Mouse (Mus musculus) heart, adult 9 months (tissue): ENCODE measurements around the gene Vps51.

Experiments
- DNase-seq, 2 experiments: peaks; one replicate each; pipeline ENCODE4 v3.0.0; 2022; ENCODE audit warnings: low spot score in 2 of 2

Gene Vps51

GRCm38 (mm10) chr19:6079983-6080480 is 3.0 kb upstream of the Vps51 start, which contains the start of gene Tmem262:
Gene Tmem262 (plus strand): TSS chr19:6080033.
- DNase-seq = no peak

DNA sequence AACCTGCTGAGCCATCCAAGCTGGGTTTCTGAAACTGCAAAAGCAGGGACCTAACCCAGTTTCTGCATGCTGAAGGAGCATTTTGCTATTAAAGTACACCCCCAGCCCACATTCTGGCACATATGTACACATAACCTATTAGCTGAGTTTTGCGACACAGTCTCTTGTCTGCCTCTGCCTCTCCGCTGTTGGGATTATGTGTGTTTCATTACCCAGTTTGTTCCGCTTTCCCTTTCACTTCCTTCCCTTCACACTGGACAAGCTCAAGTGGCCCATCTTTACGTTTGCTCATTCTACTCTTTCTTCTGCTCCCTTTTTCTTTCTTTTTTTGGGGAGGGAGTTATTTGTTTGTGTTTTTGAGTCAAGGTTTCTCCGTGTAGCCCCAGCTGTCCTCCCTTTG is 3.1 kb downstream of the Vps51 start:
- no peak for DNase-seq

GRCm38 (mm10) chr19:6071261-6071660 is 5.8 kb downstream of the Vps51 start:
- no peak for DNase-seq

GRCm38 (mm10) chr19:6070571-6071250 is 6.3 kb downstream of the Vps51 start:
- no peak for DNase-seq

DNA sequence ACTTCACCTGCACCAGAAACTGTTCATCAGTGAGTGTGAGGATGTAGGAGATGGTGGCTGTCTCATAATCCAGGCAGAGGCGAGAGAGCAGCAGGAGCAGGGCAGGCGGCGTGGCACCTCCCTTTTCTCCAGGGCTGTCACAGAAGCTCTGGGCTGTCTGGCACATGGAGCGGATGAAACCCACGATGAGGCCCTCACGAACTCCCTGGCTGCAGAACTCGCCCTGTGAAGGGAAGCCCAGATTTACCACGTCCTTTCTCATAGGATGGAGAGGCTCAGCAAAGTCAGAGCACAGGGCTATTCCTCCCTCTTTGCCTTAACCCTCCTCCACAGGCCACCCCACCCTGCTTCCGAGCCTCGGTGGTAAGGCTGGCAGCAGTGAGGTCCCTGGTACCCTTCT is 7.2 kb downstream of the Vps51 start:
- DNase-seq = no peak

GRCm38 (mm10) chr19:6068951-6069350 is 8.1 kb downstream of the Vps51 start:
- no peak for DNase-seq

DNA sequence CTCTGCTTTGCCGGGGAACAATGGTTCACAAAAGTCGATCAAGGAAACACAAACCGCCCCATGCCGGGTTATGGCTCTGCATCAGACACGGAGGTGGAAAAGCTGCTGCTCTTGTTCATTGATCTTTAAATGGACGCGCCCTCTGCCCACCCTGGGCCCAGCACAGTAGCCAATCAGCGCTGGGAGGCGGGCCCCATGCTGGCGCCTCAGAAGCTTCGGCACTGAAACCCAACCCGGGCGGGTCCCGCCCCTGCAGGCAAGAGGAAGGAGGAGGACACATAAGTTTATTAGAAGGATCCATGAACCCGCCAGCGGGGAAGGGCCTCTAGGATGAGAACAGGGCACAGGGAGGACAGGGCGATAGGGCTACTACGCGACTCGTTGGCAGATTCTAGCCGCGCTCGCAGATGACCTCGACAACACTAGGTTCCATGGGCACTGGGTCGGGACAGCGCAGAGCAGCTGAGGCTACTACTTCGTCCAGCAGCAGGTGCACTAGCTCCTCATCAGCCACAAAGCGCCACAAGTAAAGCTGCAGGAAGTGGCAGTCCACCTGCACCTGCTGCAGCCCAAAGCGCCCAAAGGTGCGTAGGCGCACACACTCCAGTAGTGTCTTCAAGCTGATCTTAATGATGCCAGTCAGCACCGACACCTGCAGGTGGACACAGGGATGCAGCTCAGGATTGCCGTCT is 9.2 kb downstream of the Vps51 start, which contains the start of gene Tm7sf2:
TSS of gene Tm7sf2 (minus strand) at position 650 of the 692 bp plus-strand sequence.
- DNase-seq = peak; percentile 91 to 93

DNA sequence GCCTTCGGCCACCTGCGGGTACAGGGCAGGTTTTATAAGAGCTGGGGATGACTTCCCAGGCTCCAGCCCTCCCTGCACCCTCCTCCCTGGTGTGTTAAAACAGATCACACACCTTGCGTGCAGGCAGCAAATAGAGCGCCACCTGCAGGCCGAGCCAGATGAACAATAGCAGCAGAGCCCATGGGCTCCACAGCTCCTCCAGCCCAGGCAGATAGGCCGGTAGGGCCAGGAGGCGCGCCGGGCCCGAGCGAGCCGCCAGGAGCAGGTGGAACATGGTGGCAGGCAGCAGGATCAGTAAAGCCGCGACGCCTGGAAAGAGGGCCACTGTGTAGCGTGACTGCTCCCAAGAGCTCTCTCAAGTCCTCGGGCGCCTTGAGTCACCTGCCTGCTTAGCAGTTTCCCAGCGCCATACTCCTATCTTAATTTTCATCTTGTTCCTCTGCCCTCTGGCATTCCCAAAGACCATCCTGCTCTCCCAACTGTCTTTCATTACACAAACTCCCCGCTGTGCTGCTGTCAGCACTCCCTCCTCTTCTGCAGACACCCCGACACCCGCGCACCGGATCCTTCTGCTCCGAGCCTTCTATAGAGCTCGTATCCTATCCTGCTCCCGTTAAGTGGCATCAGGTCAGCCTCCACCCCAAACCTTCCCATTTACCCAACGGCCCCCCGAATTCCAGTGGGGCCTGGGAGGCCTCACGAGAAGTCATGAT is 9.9 kb downstream of the Vps51 start:
- peak; percentile 57 to 62 for DNase-seq

DNA sequence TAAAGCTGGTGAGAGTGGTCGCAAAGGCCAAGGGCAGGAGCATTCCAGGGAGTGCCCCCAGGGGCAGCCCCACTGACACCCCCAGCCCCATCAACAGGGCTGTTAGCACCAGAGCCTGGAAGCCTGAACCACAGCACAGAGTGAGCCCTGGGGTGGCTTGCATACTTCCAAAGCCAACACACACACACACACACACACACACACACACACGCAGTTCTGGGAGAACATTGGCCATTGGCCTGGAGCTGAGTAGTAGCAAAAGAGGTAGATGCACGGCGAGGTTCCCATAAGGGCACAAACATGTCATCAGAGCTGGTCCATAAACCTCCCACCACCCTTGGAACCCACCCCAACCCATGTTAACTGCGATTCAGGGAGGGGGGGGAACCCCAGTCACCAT is 10.5 kb downstream of the Vps51 start:
- no peak for DNase-seq

DNA sequence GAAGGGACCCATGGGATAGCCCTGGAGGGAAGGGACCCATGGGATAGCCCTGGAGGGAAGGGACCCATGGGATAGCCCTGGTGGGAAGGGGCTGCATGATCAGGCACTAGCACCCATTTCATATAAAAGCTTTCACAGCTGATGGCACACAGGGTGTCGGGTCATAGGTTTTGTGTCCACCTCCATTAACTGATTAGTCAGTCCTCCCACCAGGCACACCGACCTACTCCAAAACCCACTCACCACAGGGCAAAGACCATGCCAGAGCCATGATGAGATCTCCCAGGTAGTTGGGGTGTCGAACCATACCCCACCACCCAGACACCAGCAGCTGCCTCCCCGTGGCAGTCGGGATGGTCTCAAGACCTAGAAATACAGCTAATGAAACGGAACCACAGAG is 13.9 kb downstream of the Vps51 start:
- no peak for DNase-seq

DNA sequence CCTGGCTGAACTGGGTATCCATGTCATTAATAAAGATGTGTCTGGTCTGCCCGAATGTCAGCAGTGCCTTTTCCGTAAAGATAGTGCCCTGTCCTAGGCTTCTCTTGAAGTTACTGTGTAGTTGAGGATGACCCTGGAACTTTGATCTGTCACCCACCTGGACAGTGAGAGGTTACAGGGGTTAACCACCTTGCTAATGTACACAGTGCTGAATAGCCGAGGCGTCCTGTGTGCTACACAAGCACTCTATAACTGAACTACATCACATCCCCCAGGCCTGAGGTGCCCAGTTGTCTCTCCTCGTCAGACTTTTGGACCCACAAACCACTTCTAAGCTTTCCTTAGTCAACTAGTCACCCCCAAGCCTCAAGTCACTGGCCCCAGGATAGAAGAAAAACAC is 14.6 kb downstream of the Vps51 start:
- no peak for DNase-seq

- DNase-seq = no peak
These were observed 15.3 kb downstream of the Vps51 start for GRCm38 (mm10) chr19:6061641-6062302.

GRCm38 (mm10) chr19:6061021-6061533 is 16.0 kb downstream of the Vps51 start, which contains the start of gene Znhit2:
Gene Znhit2 (plus strand): TSS chr19:6061192.
- DNase-seq = peak; percentile 94 to 97

DNA sequence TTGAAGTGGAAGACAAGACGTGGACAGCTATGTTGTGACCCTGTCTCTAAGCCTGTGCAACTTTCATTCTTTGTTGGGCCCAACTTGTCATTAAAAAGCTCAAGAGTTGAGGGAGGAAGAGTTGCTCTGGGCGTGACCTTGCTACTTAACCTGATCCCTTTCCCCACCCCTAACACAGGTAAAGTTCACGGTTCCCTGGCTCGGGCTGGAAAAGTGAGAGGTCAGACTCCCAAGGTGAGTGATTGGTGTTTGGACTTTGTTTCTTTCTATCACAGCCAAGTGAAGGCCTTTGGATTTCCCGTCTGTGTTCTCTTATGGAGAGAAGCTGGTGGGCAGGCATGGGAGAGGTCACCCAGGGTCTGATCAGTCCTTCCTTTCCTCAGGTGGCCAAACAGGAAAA is 18.1 kb downstream of the Vps51 start:
- no peak for DNase-seq

DNA sequence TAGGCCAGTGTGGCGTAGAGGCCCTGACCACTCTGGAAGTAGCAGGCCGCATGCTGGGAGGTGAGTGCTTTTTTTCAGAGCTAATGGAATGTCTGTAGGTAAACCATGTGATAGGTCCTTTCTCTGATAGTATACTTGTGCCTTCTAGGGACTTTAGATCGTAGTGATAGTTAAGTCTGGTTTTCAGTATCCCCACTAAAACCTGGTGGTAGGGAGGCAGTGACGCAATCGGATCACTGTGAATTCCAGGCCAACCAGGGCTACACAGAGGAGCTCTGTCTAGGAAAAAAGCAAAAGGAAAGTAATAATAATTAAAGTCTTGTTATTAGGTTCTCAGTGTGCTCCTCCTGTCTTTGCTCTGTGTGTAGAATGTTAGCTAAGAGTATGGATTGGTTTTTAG is 18.5 kb downstream of the Vps51 start:
- no peak for DNase-seq

GRCm38 (mm10) chr19:6057313-6058096 is 19.5 kb downstream of the Vps51 start, which contains the start of the genes Mrpl49 and Fau:
Gene Mrpl49 (minus strand): TSS chr19:6057785.
Gene Fau (plus strand): TSS chr19:6057844.
- peak; percentile 99 for DNase-seq

GRCm38 (mm10) chr19:6056696-6057095 is 20.3 kb downstream of the Vps51 start:
- DNase-seq = no peak

- DNase-seq = no peak
These were observed 22.7 kb downstream of the Vps51 start for GRCm38 (mm10) chr19:6054296-6054695.

DNA sequence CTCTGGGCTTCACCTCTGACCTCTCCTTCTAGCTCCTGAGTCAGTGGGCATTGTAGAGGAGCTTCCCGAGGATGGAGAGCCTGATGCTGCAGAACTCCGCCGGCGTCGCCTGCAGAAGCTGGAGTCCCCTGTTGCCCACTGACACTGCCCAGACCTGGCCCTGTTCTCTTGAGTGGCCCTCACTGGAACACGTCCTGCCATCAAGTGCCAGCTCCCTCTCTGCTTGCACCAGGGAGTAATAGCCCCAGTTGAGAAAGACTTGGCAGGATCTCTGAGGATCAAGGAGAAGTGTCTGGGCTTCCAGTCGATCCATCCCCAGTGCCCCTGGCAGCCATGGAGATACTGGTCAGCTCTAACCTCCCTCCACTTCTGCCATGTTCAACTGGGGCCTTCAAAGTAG is 24.5 kb downstream of the Vps51 start:
- DNase-seq = no peak

DNA sequence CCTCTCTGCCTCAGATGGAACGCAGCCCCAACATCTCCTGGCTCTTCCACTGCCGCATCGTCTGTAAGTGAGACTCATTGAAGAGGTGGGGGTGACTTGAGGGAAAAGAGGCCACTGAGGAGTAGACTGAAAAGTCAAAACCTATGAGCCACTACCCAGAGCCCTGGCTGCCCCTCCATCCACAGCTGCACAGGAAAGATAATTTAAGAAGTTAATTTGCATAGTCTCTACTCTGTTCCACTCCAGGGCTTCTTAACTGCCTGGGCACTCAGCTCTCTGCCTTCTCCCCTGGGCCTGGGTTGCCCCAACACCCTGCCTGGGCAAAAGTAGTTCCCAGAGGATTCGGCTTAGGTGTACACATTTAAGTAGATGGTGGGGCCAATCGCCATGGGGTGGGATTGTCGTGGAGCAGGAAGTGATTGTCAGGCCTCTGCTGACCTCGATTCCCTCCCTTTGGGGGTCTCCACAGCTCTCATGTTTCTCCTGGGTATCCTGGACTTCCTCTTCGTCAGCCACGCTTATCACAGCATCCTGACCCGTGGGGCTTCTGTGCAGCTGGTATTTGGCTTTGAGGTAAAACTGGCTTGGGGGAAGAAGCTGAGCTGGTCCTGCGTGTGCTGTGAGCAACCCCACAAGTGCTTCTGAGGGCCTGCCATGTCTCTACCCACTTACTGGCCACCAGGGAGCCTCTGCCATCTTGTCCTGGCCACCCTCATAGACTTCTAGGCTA is 28.2 kb downstream of the Vps51 start:
- peak in 1 of 2 experiments; percentile 19 for DNase-seq
